Mouse (Mus musculus) neural tube, embryonic 10.5 days (tissue): ENCODE measurements around the gene Olfr596.
"Not testable (repeated sequence)": the region's sequence is repeated elsewhere in the genome, so short reads cannot be mapped to it uniquely, and the experiment has no call there.

Experiments used
- DNase-seq: peaks from one replicate; pipeline ENCODE4 v3.0.0-alpha.2; 2017; ENCODE audit warnings: low spot score; ENCODE audit errors: extremely low spot score

Olfr596 gene

DNA sequence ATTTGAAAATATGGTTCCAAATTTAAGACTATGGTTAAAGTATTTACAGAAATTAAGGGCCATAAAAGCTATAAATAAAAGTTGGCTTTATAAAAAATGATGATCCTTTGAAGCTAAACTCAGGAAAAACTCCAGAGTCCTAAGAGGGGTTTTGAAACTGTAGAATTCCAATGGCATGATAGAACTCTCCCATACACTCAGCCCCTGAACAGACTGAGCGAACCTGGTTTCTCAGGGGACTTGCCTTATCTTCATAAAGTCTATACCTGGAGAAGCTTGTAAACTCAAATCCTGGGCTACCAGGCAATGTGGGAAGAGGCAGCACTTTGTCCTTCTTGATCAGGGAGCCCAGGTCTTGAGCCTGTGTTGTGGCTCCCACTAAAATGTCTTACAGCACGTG is at the start of gene Olfr596:
Olfr596 (plus strand) TSS at position 301 of the 400 bp plus-strand sequence.
- not testable (repeated sequence) for DNase-seq

DNA sequence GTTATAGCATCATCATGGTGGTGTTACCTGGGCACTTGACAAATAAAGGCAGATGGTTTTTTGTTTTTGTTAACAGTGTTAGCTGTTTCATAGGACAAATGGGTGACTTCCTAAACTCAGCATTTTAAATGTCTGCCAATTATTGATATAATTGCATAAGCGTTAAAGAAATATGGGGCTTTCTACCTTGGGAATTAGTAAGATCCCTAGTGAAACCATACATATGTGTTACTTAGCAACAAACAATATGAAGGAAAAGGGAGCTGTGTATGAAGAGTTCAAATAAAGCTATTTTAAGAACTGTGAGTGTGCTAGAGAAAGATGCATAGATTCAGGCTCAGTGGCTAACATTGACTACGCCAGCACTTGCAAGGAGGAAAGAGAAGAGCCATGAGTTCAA is 10.6 kb downstream of the Olfr596 start, which contains the start of gene Olfr597:
Olfr597 (plus strand) TSS at position 301 of the 400 bp plus-strand sequence.
- not testable (repeated sequence) for DNase-seq

DNA sequence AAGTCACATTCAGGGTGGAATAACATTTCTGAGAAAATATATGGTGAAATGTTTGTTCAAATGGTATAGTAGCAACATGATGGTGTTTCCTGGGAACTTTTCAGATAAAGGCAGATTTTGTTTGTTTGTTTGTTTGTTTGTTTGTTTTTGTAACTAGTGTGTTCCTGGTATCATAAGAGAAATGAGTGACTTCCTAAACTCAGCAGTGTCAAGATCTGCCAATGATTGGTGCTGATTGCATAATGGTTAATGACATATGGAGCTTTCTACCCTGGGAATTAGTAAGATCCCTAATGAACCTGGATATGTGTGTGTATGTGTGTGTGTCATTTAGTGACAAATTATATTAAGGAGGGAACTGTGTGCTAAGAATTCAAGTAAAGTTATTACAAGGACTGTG is 17.8 kb downstream of the Olfr596 start, which contains the start of gene Olfr598:
Olfr598 (plus strand) TSS at position 301 of the 400 bp plus-strand sequence.
- DNase-seq = no peak

DNA sequence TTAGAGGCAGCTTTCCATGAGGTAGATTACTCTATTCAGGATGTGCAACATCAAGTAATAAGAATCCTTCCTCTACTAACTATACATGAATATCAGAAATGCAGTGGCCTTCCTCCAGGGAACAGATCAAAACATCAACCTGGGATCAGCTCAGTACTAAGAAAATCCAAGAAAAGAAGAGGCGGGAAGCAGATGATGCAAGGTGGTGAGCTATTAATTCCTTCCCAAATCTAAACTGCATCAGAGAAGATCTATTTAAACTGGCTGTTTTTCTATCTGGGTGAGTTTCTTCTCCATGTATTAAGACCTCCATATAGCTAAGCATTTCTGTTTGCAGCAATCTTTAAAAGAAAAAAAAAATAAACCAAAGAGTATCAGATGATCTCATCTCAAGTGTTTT is 30.2 kb downstream of the Olfr596 start, which contains the start of gene Olfr599:
Olfr599 (plus strand) TSS at position 301 of the 400 bp plus-strand sequence.
- DNase-seq = no peak

DNA sequence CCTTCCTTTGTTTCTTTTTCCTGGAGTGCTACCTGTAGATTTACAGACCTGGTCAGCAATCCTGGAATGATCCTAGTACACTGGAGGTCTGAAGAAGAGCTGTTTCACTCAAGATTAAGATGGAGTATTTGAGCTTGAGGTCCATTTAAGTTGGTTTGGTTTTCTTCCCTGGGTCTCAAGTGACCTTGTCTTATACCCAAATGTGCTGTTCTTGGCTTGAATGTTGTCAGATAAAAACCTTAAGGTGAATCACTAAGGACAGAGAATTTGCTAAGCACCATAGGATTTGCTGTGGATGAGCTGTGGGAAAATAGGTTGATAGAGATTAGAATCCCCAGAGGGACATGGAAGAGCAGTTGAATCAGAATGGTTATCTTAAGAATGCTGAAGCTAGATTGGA is 44.1 kb downstream of the Olfr596 start, which contains the start of gene Olfr600:
Olfr600 (minus strand) TSS at position 101 of the 400 bp plus-strand sequence.
- DNase-seq = no peak
